ENCODE assay signal across 23 mouse cellular contexts in the genomic region with DNA sequence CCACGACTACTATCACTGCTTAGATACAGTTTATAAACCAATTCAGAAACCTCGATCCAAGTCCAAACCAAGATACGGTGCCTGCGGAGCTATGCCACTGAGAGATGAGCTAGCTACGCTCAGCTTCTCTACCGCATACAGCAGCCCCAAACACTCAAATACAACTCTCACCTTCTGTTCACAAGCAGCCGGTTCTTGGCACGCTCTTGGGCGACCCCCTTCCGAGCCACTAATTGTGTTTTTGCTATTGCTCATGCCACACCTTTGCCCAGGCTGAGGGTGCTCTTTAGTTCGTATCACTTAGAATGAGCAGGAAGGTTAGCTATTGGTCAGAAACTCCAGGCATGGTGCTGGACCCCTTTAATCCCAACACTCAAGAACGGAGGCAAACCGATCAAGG. TPM values are rescaled to one million over a fixed set of nuclear protein-coding genes. Genes with fewer than 3 reads are reported as not detected.
A peak's percentile ranks its signal among the peaks of the same experiment; 100 is the strongest.
DNase-seq lines count a peak whose midpoint lies in the region; ATAC-seq and TF ChIP-seq lines count a peak whose summit lies in the region.
"Had no signal": no experiment of that assay in that cellular context is flagged by ENCODE, and none has a peak within 500 bp of the region (broad histone marks: within the 10 kb centered on the region; RNA-seq: fewer than 3 reads in every experiment).

No protein-coding gene starts in this region.

- WGBS in forebrain, embryonic 12.5 days, result 90% methylated on average over 13 of the region's 13 CpGs
- 72% methylated on average over 13 of the region's 13 CpGs for WGBS in forebrain, postnatal 0 days

- peaks cover 23% of the 10 kb centered on the region for H3K4me1 ChIP-seq in forebrain, embryonic 12.5 days
- 0 out of 2 replicates have a peak, but pooled peaks cover 4% of the 10 kb centered on the region for H3K4me1 ChIP-seq in forebrain, postnatal 0 days (ENCODE audit: insufficient read depth)

- TF ChIP-seq CTCF in forebrain, postnatal 0 days (IDR thresholded peaks at IDR 0.05; ENCODE audit: low read depth), result no peak
- no peak for TF ChIP-seq CTCF in left cerebral cortex, adult 2 months (IDR thresholded peaks at IDR 0.05)

- H3K27ac ChIP-seq in forebrain, embryonic 12.5 days, result 0 out of 2 replicates have a peak overlapping the region, but pooled peaks have one; percentile 20
- H3K27ac ChIP-seq in forebrain, postnatal 0 days (ENCODE audit: low read depth, low read length), result no peak overlapping the region
- H3K27ac ChIP-seq in left cerebral cortex, adult 2 months, result no peak overlapping the region
- H3K27ac ChIP-seq: embryonic facial prominence, embryonic 12.5 days; embryonic facial prominence, embryonic 15.5 days; forebrain, embryonic 13.5 days; heart, embryonic 15.5 days; hindbrain, embryonic 12.5 days; hindbrain, embryonic 15.5 days had no signal

- no peak overlapping the region for H3K4me3 ChIP-seq in forebrain, embryonic 12.5 days (replicated peaks)
- no peak overlapping the region for H3K4me3 ChIP-seq in forebrain, postnatal 0 days (ENCODE audit: low read depth, low read length)
- no peak overlapping the region for H3K4me3 ChIP-seq in left cerebral cortex, adult 2 months
- H3K4me3 ChIP-seq: embryonic facial prominence, embryonic 12.5 days; embryonic facial prominence, embryonic 15.5 days; forebrain, embryonic 13.5 days; heart, embryonic 12.5 days; heart, embryonic 15.5 days; hindbrain, embryonic 12.5 days; hindbrain, embryonic 15.5 days had no signal

- H3K36me3 ChIP-seq in forebrain, embryonic 12.5 days (replicated peaks), result no peaks in the 10 kb centered on the region
- no peaks in the 10 kb centered on the region for H3K36me3 ChIP-seq in forebrain, postnatal 0 days (ENCODE audit: insufficient read depth)
- H3K36me3 ChIP-seq: embryonic facial prominence, embryonic 12.5 days; embryonic facial prominence, embryonic 15.5 days; heart, embryonic 12.5 days; heart, embryonic 15.5 days; hindbrain, embryonic 12.5 days; hindbrain, embryonic 15.5 days had no signal

- peak; percentile 53 to 62 for DNase-seq in cerebellum, postnatal 14 days
- no peak for DNase-seq in cerebellum, adult 11 months
- DNase-seq in forebrain, postnatal 0 days, result no peak
- DNase-seq in left cerebral cortex, postnatal 4 days, result peak; percentile 34
- no peak for DNase-seq in left cerebral cortex, adult 2 months (ENCODE audit: extremely low spot score in 1 of 2, low spot score in 2 of 2)
- DNase-seq: adrenal gland, adult 2 months; adrenal gland, postnatal 14 days; cerebellum, adult 18-20 months; gastrocnemius, postnatal 25 days; heart, adult 18-20 months; heart, postnatal 10 days; heart, postnatal 36 days; kidney, adult 2 months had no signal

- no peaks in the 10 kb centered on the region for H3K9me3 ChIP-seq in forebrain, embryonic 12.5 days
- no peaks in the 10 kb centered on the region for H3K9me3 ChIP-seq in forebrain, postnatal 0 days (ENCODE audit: low read length)
- H3K9me3 ChIP-seq: embryonic facial prominence, embryonic 12.5 days; embryonic facial prominence, embryonic 15.5 days; forebrain, embryonic 13.5 days; heart, embryonic 12.5 days; heart, embryonic 15.5 days; hindbrain, embryonic 12.5 days; hindbrain, embryonic 15.5 days had no signal

- no peak overlapping the region for H3K4me2 ChIP-seq in forebrain, embryonic 12.5 days
- no peak overlapping the region for H3K4me2 ChIP-seq in forebrain, postnatal 0 days (ENCODE audit: low read depth)
- H3K4me2 ChIP-seq: embryonic facial prominence, embryonic 12.5 days; embryonic facial prominence, embryonic 15.5 days; forebrain, embryonic 13.5 days; heart, embryonic 12.5 days; heart, embryonic 15.5 days; hindbrain, embryonic 12.5 days; hindbrain, embryonic 15.5 days had no signal

- H3K27me3 ChIP-seq in forebrain, embryonic 12.5 days, result no peaks in the 10 kb centered on the region
- no peaks in the 10 kb centered on the region for H3K27me3 ChIP-seq in forebrain, postnatal 0 days (ENCODE audit: insufficient read depth, low read length)
- H3K27me3 ChIP-seq: embryonic facial prominence, embryonic 12.5 days; embryonic facial prominence, embryonic 15.5 days; forebrain, embryonic 13.5 days; heart, embryonic 12.5 days; heart, embryonic 15.5 days; hindbrain, embryonic 12.5 days; hindbrain, embryonic 15.5 days had no signal

- ATAC-seq in forebrain, embryonic 12.5 days (ENCODE audit: low FRiP score), result no peak
- no peak for ATAC-seq in forebrain, postnatal 0 days
- ATAC-seq: CD4-positive, CD25-positive, alpha-beta regulatory T cell, adult 4 months; forebrain, embryonic 13.5 days; intestine, postnatal 0 days had no signal

- intact Hi-C loops in left cerebral cortex, postnatal 4 days (cut with DNase I), result no loop called here
- intact Hi-C loops in left cerebral cortex, adult 2 months (cut with DNase I), result no loop called here

- no peak overlapping the region for H3K9ac ChIP-seq in forebrain, embryonic 12.5 days
- no peak overlapping the region for H3K9ac ChIP-seq in forebrain, postnatal 0 days
- H3K9ac ChIP-seq: embryonic facial prominence, embryonic 12.5 days; embryonic facial prominence, embryonic 15.5 days; forebrain, embryonic 13.5 days; heart, embryonic 12.5 days; heart, embryonic 15.5 days; hindbrain, embryonic 12.5 days; hindbrain, embryonic 15.5 days had no signal

RNA-seq across cellular contexts. Expression of a gene that starts 45.1 kb away (rescaled TPM):
- polyA plus RNA-seq in forebrain, embryonic 12.5 days (2016; fragmentation: Nextera tagmentation; extraction: Ambion mirVana), result 34.9 and 35.8 TPM in 2 replicates
- 81.4 and 107 TPM in 2 replicates for total RNA-seq in forebrain, postnatal 0 days (2014; rRNA removed)
- 9.8 and 18.5 TPM in 2 replicates for polyA plus RNA-seq in forebrain, postnatal 0 days (2015; fragmentation: Nextera tagmentation; extraction: Ambion mirVana)
- total RNA-seq in left cerebral cortex, postnatal 4 days (2021), result 10 to 100 TPM; 75.8 to 90.1 TPM
- total RNA-seq in left cerebral cortex, adult 2 months (2021), result 100 to 1,000 TPM; 126 to 140 TPM

Comparison
In these comparisons a context has a peak if more than half of its experiments do, and no peak if none do; other contexts are left out.
1. DNase-seq: peak in cerebellum, postnatal 14 days (2 of 2) and left cerebral cortex, postnatal 4 days (single experiment); none in cerebellum, adult 11 months (single experiment), forebrain, postnatal 0 days (single experiment) and left cerebral cortex, adult 2 months (0 of 2).